Mouse (Mus musculus) retina, postnatal 1 day (tissue): ENCODE results near the gene Sept9.

ENCODE experiments used
- DNase-seq: peaks from one replicate; pipeline ENCODE4 v3.0.0-alpha.2; 2012

The Sept9 gene

DNA sequence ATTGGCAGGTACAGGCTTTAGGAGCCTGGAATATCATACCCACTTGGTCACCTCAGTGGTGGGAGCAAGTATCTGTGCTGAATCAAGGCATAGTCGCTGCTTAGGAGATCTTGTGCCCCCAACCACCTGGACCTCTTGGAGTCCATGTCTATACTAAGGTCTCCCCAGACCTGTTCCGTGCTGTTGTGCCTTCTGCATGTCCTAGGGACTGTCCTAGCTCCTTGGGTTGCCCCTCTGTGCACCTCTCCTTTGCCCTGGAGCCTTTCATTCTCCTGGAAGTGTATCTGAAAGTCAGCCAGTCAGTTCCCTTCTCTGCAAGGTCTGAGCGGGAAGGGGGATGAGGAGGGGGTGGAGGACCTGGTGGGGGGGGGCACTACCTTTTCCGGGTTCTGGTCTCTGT is 68.4 kb downstream of the Sept9 start:
- no peak for DNase-seq

DNA sequence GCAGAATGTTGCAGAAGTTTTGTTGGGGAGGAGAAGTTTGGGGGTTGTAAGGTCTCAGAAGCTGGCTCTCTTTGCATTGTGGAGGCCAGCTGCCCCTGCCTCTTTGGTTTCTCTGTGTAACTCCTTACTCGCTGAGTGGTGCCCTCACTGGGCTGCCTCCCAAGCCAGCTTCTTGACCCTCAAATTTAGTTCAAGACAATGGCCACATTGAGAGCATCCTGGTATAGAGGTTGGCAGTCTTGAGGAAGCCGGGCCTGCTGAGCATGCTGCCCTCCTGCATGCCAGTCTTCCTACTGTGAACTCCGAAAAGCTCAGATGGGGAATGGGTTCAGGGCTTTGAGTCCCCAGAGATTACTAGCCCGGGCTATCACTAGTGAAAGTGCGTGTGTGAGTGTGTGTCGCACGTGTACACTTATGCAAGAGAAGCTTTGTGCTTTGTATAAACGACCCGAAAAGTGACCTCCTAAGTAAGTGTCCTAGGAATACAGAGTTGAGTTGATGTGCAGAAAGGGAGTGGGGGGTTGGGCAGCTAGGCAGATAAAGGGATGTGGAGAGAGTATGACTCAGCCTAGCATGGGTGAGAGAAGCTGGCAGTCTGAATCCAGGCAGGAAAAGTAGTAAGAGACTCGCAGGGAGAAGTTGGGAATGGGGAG is 69.0 kb downstream of the Sept9 start:
- DNase-seq = no peak

GRCm38 (mm10) chr11:117269053-117269702 is 69.7 kb downstream of the Sept9 start:
- no peak for DNase-seq

GRCm38 (mm10) chr11:117269946-117270345 is 70.5 kb downstream of the Sept9 start:
- no peak for DNase-seq

GRCm38 (mm10) chr11:117274973-117275372 is 75.5 kb downstream of the Sept9 start:
- DNase-seq = no peak

- DNase-seq = no peak
Measured at GRCm38 (mm10) chr11:117275999-117276398, 76.5 kb downstream of the Sept9 start.

GRCm38 (mm10) chr11:117276946-117277345 is 77.5 kb downstream of the Sept9 start:
- no peak for DNase-seq

DNA sequence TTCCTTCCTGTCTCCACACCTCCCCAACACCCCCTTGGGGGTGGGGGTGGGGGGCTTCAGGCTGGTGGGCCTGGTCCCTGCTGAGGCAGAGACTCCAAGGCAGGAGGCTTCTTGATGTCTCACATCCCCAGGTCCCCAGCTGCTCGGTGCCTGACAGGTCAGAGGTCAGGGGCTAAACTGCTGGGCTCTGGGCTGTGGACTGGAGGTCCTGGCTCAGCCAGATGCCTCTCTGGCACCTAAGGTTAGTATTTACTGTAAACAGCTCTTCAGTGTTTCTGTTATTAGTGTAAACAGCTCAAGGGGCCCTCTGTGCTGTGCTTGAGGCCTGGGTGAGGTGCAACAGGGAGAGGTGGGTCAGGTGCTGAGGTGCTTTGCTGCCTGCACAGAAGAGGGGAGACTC is 78.7 kb downstream of the Sept9 start:
- DNase-seq = no peak

DNA sequence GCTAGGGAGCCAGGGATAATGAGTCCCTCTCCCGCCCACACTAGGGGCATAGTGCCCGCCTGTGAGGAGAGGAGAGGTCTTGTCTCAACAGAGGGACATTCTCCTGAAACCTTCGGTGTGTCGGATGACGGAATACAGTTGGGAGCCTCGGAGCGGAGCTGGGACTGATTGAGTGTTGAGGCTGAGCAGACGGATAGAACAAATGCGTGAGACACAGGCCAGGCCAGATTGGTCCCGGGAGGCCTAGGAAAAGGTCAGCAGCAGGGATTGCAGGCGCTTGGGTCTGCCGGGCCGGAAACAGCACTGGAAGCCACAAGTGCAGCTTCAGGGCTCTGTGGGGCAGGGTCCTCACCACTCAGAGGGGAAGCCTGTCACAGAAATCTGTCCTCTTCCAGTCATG is 79.1 kb downstream of the Sept9 start:
- no peak for DNase-seq

- peak; percentile 32 for DNase-seq
Measured at GRCm38 (mm10) chr11:117279993-117280392, 80.5 kb downstream of the Sept9 start.

GRCm38 (mm10) chr11:117283048-117283888 is 83.8 kb downstream of the Sept9 start:
- DNase-seq = no peak

DNA sequence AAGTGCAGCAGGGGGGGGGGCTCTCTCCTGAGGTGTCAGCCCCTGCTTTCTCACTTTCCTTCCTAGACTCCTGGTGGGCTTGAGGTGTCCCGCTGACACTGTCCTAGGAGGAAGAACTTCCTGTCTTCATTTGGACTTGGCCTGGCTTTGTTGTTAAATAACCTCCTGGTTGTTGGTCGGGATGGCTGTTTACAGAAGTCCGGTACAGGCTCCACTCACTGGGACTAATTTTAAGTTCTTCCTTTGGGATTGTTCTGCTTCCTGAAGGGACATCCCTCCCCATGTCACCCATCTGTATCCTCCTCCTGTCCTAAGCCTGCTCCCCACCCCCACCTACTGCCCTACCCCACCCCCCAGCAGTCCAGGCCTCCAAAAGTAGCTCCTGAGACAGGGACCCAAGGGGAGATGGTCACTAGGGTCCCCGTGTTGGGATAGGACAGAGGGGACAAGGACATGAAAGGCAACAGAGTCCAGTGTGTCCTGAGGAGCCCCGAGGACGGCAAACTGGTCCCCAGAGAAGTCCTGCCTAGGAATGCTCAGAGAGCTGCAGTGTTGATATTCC is 84.5 kb downstream of the Sept9 start:
- DNase-seq = no peak

GRCm38 (mm10) chr11:117284721-117285605 is 85.5 kb downstream of the Sept9 start:
- DNase-seq = peak; percentile 33

DNA sequence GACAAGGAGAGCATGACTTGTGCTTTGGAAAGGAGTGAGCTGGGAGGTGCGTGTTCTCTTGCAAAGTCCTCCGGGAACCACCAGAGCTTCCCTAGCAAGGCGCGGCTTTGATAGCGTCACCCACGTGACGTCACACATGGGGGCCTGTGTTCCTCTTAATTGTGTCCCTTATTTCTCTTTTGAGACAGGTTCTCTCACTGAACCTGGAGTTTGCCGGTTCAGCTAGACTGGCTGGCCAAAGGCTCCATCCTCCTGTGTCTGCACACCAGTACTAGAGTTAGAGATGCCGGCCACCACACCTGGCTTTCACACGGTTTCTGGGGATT is 86.1 kb downstream of the Sept9 start:
- DNase-seq = no peak

DNA sequence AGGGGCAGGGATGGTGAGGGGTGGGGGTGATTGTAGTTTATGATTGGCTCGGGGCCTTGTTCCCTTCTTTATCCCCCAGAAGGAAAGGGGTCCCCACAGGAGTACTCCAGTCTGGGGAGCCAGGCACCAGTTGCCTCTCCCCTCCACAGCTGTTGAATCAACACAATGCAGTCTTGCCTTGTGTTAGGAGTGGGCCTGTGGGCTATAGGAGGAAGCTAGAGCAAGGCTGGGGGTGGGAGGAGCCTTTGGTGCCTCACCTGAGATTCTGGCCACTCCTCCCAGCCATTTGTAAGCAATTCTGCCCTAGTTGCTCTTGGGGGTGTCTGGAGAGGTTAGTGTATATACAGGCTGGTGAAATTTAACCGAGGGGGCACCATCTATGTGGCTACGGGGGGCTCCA is 88.3 kb downstream of the Sept9 start:
- no peak for DNase-seq

DNA sequence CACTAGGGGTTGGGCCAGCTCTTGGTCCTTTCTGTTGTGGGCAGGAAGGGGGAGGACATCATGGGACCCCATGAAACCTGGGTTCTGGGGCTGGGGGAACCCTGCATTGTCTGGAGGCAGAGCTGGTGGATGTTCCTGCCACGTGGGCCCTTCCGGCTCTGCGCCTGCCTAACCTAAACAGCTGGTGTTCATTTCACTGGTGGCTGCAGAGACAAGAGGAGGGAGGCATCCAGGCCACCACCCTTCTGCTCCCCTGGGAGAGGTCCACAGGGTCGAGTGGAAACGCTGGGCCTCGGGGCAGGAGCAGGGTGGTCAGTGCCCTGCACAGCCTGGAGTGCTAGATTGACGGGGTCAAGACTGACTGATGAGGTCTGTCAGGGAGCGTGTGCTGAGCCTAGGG is 89.3 kb downstream of the Sept9 start:
- no peak for DNase-seq

DNA sequence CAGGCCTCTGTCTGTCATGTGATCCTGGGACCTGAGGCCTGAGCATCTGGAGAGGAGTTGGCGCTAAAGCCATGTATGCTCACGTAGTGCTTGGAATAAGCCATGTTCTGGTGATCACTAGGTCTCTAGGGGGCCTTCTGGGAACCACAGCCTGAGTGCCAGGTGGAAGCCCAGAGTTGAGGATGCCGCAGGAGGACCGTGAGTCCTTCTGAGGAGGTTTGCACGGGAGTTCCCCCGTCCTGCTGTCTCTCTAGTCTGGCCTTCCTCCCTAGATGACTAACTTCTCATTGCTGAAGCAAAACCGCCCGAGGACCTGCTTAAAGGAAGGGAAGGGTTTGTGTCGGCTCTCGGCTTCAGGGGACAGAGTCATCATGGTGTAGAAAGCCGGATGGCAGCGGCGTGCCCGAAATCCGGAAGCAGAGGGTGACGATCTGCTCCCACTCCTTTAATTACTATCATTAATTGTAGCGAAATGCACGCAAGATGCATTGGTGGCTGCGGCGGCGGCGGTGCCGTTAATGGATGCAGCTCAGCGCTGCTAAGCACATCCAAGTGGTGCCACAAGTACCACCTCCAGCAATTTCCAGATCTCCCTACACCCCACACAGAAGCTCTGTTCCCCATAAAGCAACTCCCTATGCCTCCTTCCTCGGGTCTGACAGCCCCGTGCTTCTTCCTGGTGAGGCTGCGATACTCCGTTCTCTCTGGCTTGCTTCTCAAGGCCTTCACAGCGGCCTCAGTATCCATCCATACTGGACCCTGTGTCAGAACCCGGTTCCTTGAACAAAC is 92.0 kb downstream of the Sept9 start:
- no peak for DNase-seq

DNA sequence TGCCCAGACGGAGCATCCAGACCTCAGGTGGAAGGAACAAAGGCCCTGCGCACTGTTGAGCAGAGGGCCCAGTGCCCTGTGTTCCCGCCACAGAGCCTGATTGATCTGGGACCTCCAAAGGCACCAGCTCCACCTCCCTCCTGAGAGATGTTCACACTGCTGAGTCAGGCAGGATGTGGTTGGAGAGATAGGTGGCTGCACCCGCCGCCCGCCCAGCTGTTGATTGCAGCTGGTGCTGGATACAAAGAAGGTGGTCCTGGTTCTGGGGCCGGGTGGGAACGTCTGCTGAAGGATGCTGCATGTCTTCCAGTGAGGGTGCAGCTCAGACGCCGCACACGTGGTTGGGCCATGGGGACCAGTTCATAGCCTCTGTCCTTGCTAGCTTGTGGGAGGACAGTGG is 93.0 kb downstream of the Sept9 start:
- no peak for DNase-seq

DNA sequence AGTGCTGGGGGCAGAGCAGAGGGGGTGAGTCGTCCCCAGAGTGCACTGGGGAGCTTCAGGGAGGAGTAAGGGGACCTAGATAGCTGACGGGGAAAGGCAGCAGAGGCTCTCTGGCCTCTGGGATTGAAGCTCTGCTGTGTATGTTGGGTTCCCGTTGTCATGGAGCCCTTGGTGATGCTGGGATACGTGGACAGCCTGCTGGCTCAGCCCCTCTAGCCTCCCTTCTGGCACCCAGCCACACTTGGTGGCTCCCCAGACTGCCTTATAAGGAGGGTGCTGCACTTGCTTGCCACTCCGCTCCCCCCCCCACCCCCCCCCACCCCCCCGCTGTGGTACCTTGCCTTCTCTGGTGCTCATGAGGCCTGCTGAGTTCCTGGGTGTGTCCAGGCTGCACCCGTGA is 95.8 kb downstream of the Sept9 start:
- peak; percentile 53 for DNase-seq

DNA sequence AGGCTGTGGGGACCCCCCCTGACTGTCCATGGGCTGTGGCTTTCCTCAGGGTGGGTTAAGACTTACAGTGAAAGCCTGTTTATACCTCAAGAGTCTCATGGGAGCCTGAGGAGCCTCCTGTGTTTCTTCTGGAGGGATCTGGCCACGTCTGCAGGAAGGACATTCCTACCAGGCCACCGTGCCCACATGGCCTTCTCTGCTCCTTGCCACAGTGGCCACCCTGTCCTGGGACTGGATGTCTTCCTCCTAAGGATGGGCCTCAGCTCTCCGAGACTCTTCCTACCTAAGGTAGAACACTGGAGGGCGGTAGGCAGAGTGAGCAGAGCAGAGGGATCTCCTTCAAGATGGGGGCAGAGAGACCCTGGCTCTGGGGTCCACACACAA is 96.6 kb downstream of the Sept9 start:
- no peak for DNase-seq

DNA sequence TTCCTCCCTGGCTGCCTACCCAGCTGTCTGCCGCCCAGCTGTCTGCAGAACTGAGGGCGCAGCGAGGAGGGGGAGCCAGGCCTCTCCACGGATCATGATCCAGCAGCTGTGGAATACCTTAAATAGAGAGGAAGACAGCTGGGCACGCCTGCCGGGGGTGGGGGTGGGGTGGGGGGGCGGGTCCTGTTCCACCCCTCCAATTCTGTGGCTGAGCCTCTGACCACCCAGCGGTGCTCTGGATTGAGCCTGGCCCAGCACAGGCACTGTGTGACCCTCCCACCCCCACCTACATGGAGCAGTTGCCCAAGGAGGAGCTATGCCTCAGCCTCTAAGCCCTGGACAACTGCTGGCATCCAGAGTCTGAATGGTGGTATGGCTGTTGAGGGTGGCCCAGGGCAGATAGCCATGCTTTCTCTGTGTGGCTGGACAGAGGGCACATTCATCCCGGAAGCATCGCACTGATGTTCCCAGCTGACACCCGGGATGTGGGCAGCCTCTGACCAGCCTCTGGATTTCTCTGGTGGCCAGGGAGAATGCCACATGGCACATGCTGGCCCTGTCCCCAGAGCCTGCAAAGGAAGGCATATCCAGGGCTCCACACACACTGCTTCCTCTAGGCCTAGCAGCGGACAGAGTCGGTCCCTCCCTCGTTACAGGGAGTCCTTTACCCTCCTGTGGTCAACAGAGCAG is 97.2 kb downstream of the Sept9 start:
- DNase-seq = no peak
